Mouse (Mus musculus): ENCODE results near the gene Smpd2. TPM values are rescaled to one million over a fixed set of nuclear protein-coding genes. Genes with fewer than 3 reads are reported as not detected.

Gene Smpd2
- 64.3 and 64.7 TPM in 2 replicates for polyA plus RNA-seq (2016; fragmentation: Nextera tagmentation; extraction: Ambion mirVana)

DNA sequence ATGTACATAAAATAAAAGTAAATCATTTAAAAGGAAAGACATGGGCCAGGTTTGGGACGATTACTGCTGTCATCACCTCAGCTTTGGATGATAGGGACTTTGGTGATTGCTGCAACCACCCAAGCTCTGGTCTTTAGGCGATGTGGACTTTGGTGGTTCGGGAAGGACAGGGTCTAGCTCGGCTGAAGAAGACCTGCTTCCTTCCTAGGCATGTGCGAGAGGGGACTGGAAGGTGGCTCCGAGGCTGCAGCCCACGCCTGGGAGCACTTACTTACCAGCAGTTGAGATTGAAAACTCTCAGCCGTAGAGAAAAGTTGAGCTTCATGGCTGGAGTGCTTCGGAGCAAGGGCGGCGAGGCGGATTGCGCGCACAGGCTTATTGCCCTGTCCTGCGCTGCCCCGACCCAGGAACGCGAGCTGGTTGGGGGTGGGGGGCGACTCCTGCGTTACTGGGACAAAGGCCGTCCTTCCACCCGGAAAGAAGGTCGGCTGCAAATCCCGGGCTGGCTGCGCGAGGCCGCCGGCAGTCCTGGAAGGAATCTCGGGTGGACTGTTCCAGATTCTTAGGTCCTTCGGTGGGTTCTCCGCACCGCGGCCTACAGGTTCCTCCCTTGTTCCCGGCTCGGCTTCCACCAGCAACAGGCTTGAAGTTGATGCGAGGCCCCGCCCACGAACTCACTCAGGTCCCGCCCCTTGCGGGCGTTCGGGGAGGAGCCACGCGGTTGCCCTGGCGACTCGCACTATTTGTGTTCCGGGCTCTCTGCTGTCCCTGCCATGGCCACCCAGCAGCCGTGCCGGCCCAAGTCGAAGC is at the start of gene Smpd2, which contains the start of gene Ppil6:
Gene Smpd2, minus strand, starts transcription at position 662 of the 810 bp plus-strand sequence.
Gene Ppil6, plus strand, starts transcription at position 732 of the 810 bp plus-strand sequence.
- H3K27ac ChIP-seq: peak within 1 kb of the TSS; percentile 85
- 1% methylated on average over 47 of the region's 50 CpGs for WGBS
- peak within 1 kb of the TSS; percentile 73 for H3K9ac ChIP-seq (replicated peaks)
- H3K36me3 ChIP-seq: peaks cover 38% of the 10 kb centered on the region
- peak within 1 kb of the TSS; percentile 56 for H3K4me3 ChIP-seq (replicated peaks)
- ATAC-seq (ENCODE audit: insufficient number of reproducible peaks, insufficient read depth, low FRiP score, low TSS enrichment, low read depth): peak; percentile 93
- H3K4me1 ChIP-seq (replicated peaks): peaks cover 18% of the 10 kb centered on the region
- no peaks in the 10 kb centered on the region for H3K9me3 ChIP-seq
- H3K4me2 ChIP-seq: peak within 1 kb of the TSS; percentile 98
- no peaks in the 10 kb centered on the region for H3K27me3 ChIP-seq

DNA sequence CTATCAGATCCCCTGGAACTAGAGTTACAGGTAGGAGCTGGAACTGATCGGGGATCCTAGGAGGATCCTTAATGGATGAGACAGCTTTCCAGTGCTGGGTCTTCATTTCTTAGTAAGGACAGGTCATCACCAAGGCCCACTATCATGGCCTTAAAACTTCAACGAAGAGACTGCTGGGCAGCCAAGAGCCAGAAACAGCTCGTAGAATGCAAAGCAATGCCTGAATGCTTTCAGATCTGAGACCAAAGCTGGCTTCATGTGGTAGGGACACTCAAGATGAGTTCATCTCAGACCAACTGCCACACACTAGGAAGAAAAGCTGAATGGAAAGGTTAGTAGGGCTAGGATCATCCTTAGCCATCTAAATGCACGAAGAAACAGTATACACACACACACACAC is 48.8 kb upstream of the Smpd2 start:
- Histone ChIP-seq H3K27me3 (no peaks in the 10 kb centered on the region), H3K4me1 (replicated peaks) (no peaks in the 10 kb centered on the region)
- no peak for ATAC-seq (ENCODE audit: insufficient number of reproducible peaks, insufficient read depth, low FRiP score, low TSS enrichment, low read depth)

DNA sequence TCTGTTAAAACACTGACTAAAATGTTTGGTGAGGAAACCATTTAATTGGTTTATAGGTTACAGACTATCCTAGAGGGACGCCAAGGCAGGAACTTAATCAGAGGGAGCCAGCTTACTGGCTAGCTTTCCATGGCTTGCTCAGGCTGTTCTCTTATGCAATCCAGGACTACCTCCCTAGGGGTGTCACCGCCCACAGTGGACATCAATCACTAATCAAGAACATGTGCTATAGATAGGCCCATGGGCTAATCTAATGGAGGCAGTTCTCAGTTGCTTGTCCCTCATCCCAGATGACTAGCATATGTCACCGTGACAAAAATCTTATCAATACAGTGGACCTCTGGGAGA is 47.8 kb upstream of the Smpd2 start:
- H3K4me2 ChIP-seq: no peak overlapping the region
- no peak overlapping the region for H3K4me3 ChIP-seq (replicated peaks)
- H3K27ac ChIP-seq: no peak overlapping the region
- peaks cover 56% of the 10 kb centered on the region for H3K36me3 ChIP-seq
- H3K27me3 ChIP-seq: no peaks in the 10 kb centered on the region
- ATAC-seq (ENCODE audit: insufficient number of reproducible peaks, insufficient read depth, low FRiP score, low TSS enrichment, low read depth): no peak
- no peaks in the 10 kb centered on the region for H3K9me3 ChIP-seq
- no peak overlapping the region for H3K9ac ChIP-seq (replicated peaks)
- 90% methylated on average over 3 of the region's 3 CpGs for WGBS
- no peaks in the 10 kb centered on the region for H3K4me1 ChIP-seq (replicated peaks)

More for the DNA sequence above, 48.8 kb upstream of the Smpd2 start:
- no peak overlapping the region for H3K27ac ChIP-seq
- H3K9ac ChIP-seq (replicated peaks): no peak overlapping the region
- H3K4me2 ChIP-seq: no peak overlapping the region
- no peak overlapping the region for H3K4me3 ChIP-seq (replicated peaks)
- 98% methylated on average over 4 of the region's 4 CpGs for WGBS
- peaks cover 45% of the 10 kb centered on the region for H3K36me3 ChIP-seq
- no peaks in the 10 kb centered on the region for H3K9me3 ChIP-seq

DNA sequence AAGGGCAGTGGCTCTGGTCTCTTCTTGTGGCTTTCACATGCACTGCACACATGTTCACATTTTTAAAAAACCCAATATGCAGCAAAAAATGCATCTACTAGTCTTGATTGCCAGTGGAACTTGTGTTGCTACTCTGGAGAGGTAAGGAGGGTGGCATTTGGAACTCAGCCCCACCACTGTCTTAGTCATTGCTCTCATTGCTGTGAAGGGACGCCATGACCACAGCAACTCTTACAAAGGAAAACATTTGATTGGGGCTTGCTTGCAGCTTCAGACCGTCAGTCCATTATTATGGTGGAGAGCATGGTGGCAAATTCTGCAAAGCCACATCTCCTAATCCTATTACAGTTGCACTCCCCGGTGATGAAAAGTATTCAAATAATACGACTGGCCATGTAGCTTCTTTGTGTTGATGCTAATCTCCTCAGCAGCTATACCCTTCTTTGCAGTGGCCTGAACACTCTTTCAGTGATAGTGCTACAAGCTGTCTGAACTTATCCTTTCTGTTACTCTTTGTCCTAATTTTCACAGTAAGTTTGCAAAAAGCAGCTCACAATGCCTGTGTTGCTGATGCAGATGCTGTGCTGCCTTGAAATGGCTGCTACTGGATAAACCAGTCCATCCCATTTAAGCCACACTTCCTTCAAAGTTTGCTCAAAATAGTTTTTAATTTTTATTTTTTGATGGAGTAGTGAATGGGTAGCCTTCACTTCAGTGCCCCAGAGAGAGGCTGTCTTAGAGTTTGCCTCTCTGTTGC is 47.2 kb upstream of the Smpd2 start:
- no peaks in the 10 kb centered on the region for H3K27me3 ChIP-seq
- H3K4me1 ChIP-seq (replicated peaks): no peaks in the 10 kb centered on the region
- no peak overlapping the region for H3K9ac ChIP-seq (replicated peaks)
- H3K4me3 ChIP-seq (replicated peaks): no peak overlapping the region
- no peak overlapping the region for H3K27ac ChIP-seq
- 84% methylated on average over 4 of the region's 4 CpGs for WGBS
- H3K9me3 ChIP-seq: no peaks in the 10 kb centered on the region
- no peak overlapping the region for H3K4me2 ChIP-seq
- H3K36me3 ChIP-seq: peaks cover 61% of the 10 kb centered on the region
- no peak for ATAC-seq (ENCODE audit: insufficient number of reproducible peaks, insufficient read depth, low FRiP score, low TSS enrichment, low read depth)

DNA sequence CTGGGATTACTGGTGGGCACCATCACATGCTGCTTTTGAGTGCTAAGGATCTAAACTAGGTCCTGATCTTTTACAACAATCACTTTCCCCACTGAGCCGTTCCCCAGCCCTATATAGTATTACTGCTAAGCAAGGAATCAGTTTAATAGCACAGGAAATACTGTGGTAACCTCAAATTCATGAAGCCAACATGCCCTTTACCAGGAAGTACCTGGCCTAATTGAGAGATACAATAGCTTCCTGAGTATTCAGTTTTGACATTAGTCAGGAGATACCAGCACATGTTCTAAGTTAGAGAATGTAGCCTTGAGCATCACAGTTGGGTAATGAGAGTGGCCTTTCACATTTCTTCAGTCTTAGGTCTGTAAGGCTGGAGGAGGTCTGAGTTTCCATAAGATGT is 46.5 kb upstream of the Smpd2 start:
- Histone ChIP-seq H3K27ac (no peak overlapping the region), H3K4me2 (no peak overlapping the region), H3K27me3 (no peaks in the 10 kb centered on the region), H3K9me3 (no peaks in the 10 kb centered on the region), H3K9ac (replicated peaks) (no peak overlapping the region), H3K4me1 (replicated peaks) (no peaks in the 10 kb centered on the region), H3K36me3 (peaks cover 66% of the 10 kb centered on the region), H3K4me3 (replicated peaks) (no peak overlapping the region)
- 83% methylated on average over 1 of the region's 1 CpGs for WGBS
- no peak for ATAC-seq (ENCODE audit: insufficient number of reproducible peaks, insufficient read depth, low FRiP score, low TSS enrichment, low read depth)

DNA sequence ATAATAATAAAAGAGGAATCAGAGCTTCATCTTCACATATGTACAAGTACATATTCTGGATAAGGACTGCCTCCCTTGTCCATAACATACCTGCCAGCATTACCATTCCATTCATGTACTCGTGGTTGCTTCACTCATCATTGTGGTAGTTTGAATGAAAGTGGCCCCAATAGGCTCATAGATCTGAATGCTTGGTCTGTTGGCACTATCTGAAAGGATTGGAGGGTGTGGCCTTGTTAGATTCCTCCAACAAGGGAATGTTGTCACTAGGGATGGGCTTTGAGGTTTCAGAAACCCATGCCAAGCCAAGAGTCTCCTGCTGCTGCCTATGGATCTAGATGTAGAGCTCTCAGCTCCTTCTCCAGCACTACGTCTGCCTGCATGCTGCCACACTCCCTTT is 45.8 kb upstream of the Smpd2 start:
- ATAC-seq (ENCODE audit: insufficient number of reproducible peaks, insufficient read depth, low FRiP score, low TSS enrichment, low read depth): no peak
- no peaks in the 10 kb centered on the region for H3K9me3 ChIP-seq
- H3K36me3 ChIP-seq: peaks cover 73% of the 10 kb centered on the region
- no peak overlapping the region for H3K9ac ChIP-seq (replicated peaks)
- H3K27ac ChIP-seq: no peak overlapping the region
- no peak overlapping the region for H3K4me3 ChIP-seq (replicated peaks)
- H3K4me1 ChIP-seq (replicated peaks): no peaks in the 10 kb centered on the region
- 96% methylated on average over 2 of the region's 2 CpGs for WGBS
- H3K4me2 ChIP-seq: no peak overlapping the region
- H3K27me3 ChIP-seq: no peaks in the 10 kb centered on the region

DNA sequence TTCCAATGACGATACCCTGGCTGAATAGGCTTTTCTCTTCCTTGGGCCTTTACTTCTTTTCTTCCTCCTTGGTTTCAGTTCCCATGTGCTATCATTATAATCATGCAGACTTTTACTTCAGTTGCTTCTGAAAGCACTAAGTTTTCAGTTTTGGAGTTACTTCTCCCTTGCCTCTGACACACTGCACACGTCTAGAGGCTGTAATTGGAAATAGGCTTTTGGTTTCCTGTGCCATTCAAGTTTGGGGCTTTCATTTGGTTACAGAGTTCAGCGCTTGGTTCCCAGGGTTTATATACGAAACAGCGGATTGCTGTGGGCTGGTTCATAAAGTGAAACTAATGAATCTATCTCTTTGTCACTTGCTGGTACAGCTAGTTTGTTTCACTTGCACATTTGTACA is 39.8 kb upstream of the Smpd2 start:
- ATAC-seq (ENCODE audit: insufficient number of reproducible peaks, insufficient read depth, low FRiP score, low TSS enrichment, low read depth): no peak
- Histone ChIP-seq H3K4me1 (replicated peaks) (no peaks in the 10 kb centered on the region), H3K36me3 (peaks cover 82% of the 10 kb centered on the region), H3K4me3 (replicated peaks) (no peak overlapping the region), H3K9ac (replicated peaks) (no peak overlapping the region), H3K27ac (no peak overlapping the region), H3K9me3 (no peaks in the 10 kb centered on the region), H3K4me2 (no peak overlapping the region), H3K27me3 (no peaks in the 10 kb centered on the region)
- WGBS: 87% methylated on average over 5 of the region's 5 CpGs

DNA sequence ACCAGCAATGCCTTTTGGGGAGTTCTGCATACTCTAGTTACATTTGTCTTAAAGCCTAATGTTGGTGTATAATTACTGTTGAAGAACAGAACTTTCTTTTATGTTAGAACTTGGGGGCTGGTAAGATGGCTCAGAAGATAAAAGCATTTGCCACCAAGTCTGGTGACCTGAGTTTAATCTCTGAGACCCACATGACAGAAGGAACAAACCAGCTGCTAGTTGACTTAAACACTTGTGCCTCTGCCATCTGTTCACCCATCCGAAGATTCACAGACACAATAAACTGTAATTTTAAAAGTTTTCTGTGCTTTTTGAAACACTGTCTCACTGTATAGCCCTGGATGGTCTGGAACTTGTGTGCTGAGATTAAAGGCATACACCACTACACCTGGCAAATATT is 35.5 kb upstream of the Smpd2 start:
- no peak overlapping the region for H3K4me2 ChIP-seq
- peaks cover 63% of the 10 kb centered on the region for H3K36me3 ChIP-seq
- H3K27me3 ChIP-seq: no peaks in the 10 kb centered on the region
- H3K4me1 ChIP-seq (replicated peaks): peaks cover 23% of the 10 kb centered on the region
- H3K9me3 ChIP-seq: no peaks in the 10 kb centered on the region
- ATAC-seq (ENCODE audit: insufficient number of reproducible peaks, insufficient read depth, low FRiP score, low TSS enrichment, low read depth): no peak
- no peak overlapping the region for H3K27ac ChIP-seq
- H3K9ac ChIP-seq (replicated peaks): no peak overlapping the region
- H3K4me3 ChIP-seq (replicated peaks): no peak overlapping the region
- 83% methylated on average over 1 of the region's 1 CpGs for WGBS

DNA sequence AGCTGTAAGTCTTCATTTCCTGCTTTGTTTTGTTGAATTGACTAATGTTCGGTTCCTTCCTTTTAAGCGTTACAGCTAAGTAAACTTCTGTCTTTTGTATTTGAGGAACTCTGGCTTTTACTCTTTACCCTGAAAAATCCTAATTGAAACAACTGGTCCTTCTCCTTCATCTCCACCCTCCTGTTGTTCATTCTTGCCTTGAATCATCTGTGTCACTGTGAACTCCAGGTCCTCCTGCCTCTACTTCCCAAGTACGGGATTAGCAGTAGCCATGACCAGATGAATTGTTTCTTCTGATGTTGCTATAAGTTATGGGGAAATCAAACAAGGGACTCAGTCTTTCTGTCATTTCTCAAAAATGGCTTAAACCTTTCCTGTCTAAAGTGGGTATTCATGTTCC is 33.2 kb upstream of the Smpd2 start:
- no peak overlapping the region for H3K27ac ChIP-seq
- ATAC-seq (ENCODE audit: insufficient number of reproducible peaks, insufficient read depth, low FRiP score, low TSS enrichment, low read depth): no peak
- H3K4me3 ChIP-seq (replicated peaks): no peak overlapping the region
- 81% methylated on average over 3 of the region's 3 CpGs for WGBS
- H3K9me3 ChIP-seq: no peaks in the 10 kb centered on the region
- H3K9ac ChIP-seq (replicated peaks): no peak overlapping the region
- peak overlapping the region; percentile 4; the same call in 1 of the 2 replicates for H3K4me2 ChIP-seq
- peaks cover 42% of the 10 kb centered on the region for H3K36me3 ChIP-seq
- no peaks in the 10 kb centered on the region for H3K27me3 ChIP-seq
- peaks cover 24% of the 10 kb centered on the region for H3K4me1 ChIP-seq (replicated peaks)

DNA sequence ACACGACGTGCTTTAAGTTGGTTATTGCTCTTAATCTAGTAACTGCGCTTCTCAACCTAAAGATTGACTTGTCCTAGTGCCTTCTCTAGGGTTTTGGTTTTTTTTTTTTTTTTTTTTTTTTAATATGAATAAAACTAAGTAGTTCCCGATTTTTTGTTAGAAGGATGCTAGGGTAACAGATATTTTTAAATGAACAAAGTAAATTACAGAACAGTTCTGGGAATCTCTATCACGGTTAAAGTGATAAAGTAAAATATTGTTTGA is 30.2 kb upstream of the Smpd2 start:
- no peak overlapping the region for H3K27ac ChIP-seq

DNA sequence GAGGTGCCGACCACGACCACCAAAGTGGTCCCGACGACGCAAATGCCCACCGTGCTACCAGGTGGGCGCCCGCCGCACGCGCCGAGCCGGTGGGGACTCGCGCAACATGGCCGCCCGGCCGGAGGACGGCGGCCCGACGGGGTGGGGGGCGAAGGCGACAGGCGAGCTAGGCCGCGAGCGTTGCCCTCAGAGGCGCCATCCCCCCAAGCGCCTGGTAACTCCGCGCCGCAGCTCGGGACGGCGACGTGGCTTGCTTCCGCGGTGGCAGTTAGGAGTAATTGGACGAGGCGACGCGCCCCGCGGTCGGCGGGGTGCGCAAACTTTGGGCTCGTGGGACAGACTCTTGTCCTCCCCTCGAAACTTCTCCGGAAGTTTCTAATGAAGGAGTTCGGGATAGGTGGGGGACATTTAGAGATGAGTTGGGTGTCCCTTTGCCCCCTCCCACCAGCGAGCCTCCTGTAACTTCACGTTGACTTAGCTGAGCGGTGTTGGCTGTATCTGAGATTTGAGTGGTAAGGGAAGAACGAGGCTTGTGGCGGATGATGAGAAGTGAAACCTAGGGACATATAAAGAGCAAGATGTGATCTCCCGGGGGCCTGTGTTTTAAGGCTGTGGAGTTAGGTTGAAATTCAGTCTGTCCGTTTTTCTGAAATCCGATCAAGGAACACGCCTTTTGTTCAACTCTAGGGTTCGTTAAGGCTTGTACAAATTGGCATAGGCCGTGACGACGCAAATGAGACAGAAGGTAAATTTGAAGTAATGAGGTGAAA is 29.7 kb upstream of the Smpd2 start:
- ATAC-seq (ENCODE audit: insufficient number of reproducible peaks, insufficient read depth, low FRiP score, low TSS enrichment, low read depth): no peak; the same call in 1 of the 2 replicates
- Histone ChIP-seq H3K27me3 (no peaks in the 10 kb centered on the region), H3K4me2 (peak overlapping the region; percentile 78), H3K36me3 (peaks cover 19% of the 10 kb centered on the region), H3K4me3 (replicated peaks) (peak overlapping the region; percentile 91), H3K9me3 (no peaks in the 10 kb centered on the region), H3K27ac (peak overlapping the region; percentile 97), H3K9ac (replicated peaks) (peak overlapping the region; percentile 95), H3K4me1 (replicated peaks) (peaks cover 24% of the 10 kb centered on the region)
- WGBS: under 1% methylated on average over 65 of the region's 65 CpGs

More for the DNA sequence above, 30.2 kb upstream of the Smpd2 start:
- peak overlapping the region; percentile 95 for H3K9ac ChIP-seq (replicated peaks)
- H3K36me3 ChIP-seq: peaks cover 23% of the 10 kb centered on the region
- 4% methylated on average over 5 of the region's 5 CpGs for WGBS
- H3K4me3 ChIP-seq (replicated peaks): peak overlapping the region; percentile 91
- H3K27me3 ChIP-seq: no peaks in the 10 kb centered on the region
- ATAC-seq (ENCODE audit: insufficient number of reproducible peaks, insufficient read depth, low FRiP score, low TSS enrichment, low read depth): no peak
- H3K4me1 ChIP-seq (replicated peaks): peaks cover 24% of the 10 kb centered on the region
- no peaks in the 10 kb centered on the region for H3K9me3 ChIP-seq
- peak overlapping the region; percentile 78 for H3K4me2 ChIP-seq

Data from limb, embryonic 12.5 days (tissue).